Mouse (Mus musculus) monocyte, adult 5-6 weeks (primary cell): Measurements from ENCODE around the gene Stx1b. TPM values are rescaled to one million over a fixed set of nuclear protein-coding genes. Genes with fewer than 3 reads are reported as not detected.
"Not testable (repeated sequence)": the region's sequence is repeated elsewhere in the genome, so short reads cannot be mapped to it uniquely, and the experiment has no call there.

Experiments used
- ATAC-seq: fragments of 153-309, 156-312 bp; replicated peaks from 2 replicates; pipeline ENCODE4 v1.8.0; 2017; ENCODE audit warnings: mild to moderate bottlenecking; ENCODE audit not compliant: low TSS enrichment, insufficient number of reproducible peaks, severe bottlenecking, poor library complexity, low FRiP score
- total RNA-seq: library from RNA; stranded (forward); fragments of 200-1000, 200-491, 200-594 nt; gene quantifications from 3 replicates; pipeline ENCODE4 v1.2.3, GENCODE M21; 2017

Gene Stx1b
- total RNA-seq: 0.11 TPM in 1 of 3 replicates, not detected in the others

- no peak for ATAC-seq
Observed at GRCm38 (mm10) chr7:127824176-127824871, at the start of gene Stx1b, which contains the start of gene Stx4a. Stx1b (minus strand) TSS chr7:127824549. Stx4a (plus strand) TSS chr7:127824294.

GRCm38 (mm10) chr7:127870136-127870821, 45.9 kb upstream of the Stx1b start:
- ATAC-seq: no peak

- no peak for ATAC-seq
Observed at GRCm38 (mm10) chr7:127869149-127869810, 44.9 kb upstream of the Stx1b start.

- no peak for ATAC-seq
Observed at GRCm38 (mm10) chr7:127867641-127868040, 43.3 kb upstream of the Stx1b start.

GRCm38 (mm10) chr7:127866434-127866833, 42.1 kb upstream of the Stx1b start:
- no peak for ATAC-seq

- no peak for ATAC-seq
Observed at GRCm38 (mm10) chr7:127858258-127858657, 33.9 kb upstream of the Stx1b start.

- ATAC-seq: peak; percentile 32; the same call in 1 of the 2 replicates
Observed at GRCm38 (mm10) chr7:127850906-127851305, 26.6 kb upstream of the Stx1b start.

GRCm38 (mm10) chr7:127849973-127850875, 25.9 kb upstream of the Stx1b start:
- ATAC-seq: peak; percentile 78

GRCm38 (mm10) chr7:127842001-127842718, 17.8 kb upstream of the Stx1b start:
- peak; percentile 83 for ATAC-seq

GRCm38 (mm10) chr7:127841340-127842000, 17.1 kb upstream of the Stx1b start:
- peak; percentile 80 for ATAC-seq

GRCm38 (mm10) chr7:127840886-127841285, 16.5 kb upstream of the Stx1b start:
- peak; percentile 14; the same call in 1 of the 2 replicates for ATAC-seq

- ATAC-seq: not testable (repeated sequence)
Observed at GRCm38 (mm10) chr7:127840031-127840430, 15.7 kb upstream of the Stx1b start.

- not testable (repeated sequence) for ATAC-seq
Observed at GRCm38 (mm10) chr7:127837878-127838277, 13.5 kb upstream of the Stx1b start.

- no peak for ATAC-seq
Observed at GRCm38 (mm10) chr7:127837473-127837872, 13.1 kb upstream of the Stx1b start.

GRCm38 (mm10) chr7:127835550-127835949, 11.2 kb upstream of the Stx1b start:
- no peak for ATAC-seq

GRCm38 (mm10) chr7:127823236-127824171, 845 bp downstream of the Stx1b start:
- no peak for ATAC-seq
